In the genomic region with DNA sequence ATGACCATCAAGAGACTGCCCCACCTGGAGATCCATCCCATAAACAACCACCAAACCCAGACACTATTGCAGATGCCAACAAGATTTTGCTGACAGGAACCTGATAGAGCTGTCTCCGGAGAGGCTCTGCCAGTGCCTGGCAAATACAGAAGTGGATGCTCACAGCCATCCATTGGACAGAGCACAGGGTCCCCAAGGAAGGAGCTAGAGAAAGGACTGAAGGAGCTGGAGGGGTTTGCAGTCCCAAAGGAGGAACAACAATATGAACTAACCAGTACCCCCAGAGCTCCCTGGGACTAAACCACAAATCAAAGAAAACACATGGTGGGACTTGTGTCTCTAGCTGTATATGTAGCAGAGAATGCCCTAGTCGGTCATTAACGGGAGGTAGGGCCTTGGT, we compare ENCODE assay signal across 7 mouse cellular contexts. TPM values are rescaled to one million over a fixed set of nuclear protein-coding genes. Genes with fewer than 3 reads are reported as not detected.
A peak's percentile ranks its signal among the peaks of the same experiment; 100 is the strongest.
DNase-seq lines count a peak whose midpoint lies in the region; ATAC-seq and TF ChIP-seq lines count a peak whose summit lies in the region.
"Not testable (repeated sequence)": the region's sequence is repeated elsewhere in the genome, so short reads cannot be mapped to it uniquely, and the experiment has no call there.

No protein-coding gene starts in this region.

- H3K4me1 ChIP-seq in embryonic facial prominence, embryonic 13.5 days: peaks cover 14% of the 10 kb centered on the region
- not testable (repeated sequence) for H3K4me1 ChIP-seq in forebrain, postnatal 0 days (ENCODE audit: insufficient read depth); kidney, embryonic 14.5 days (ENCODE audit: control insufficient read depth, insufficient read depth, low read length); neural tube, embryonic 13.5 days (replicated peaks)
- peaks cover 14% of the 10 kb centered on the region for H3K4me1 ChIP-seq in hindbrain, embryonic 10.5 days (replicated peaks)
- H3K4me1 ChIP-seq in liver, embryonic 13.5 days (replicated peaks): peaks cover 61% of the 10 kb centered on the region
- peaks cover 15% of the 10 kb centered on the region for H3K4me1 ChIP-seq in midbrain, embryonic 10.5 days

- not testable (repeated sequence) for H3K9me3 ChIP-seq in embryonic facial prominence, embryonic 13.5 days; forebrain, postnatal 0 days (ENCODE audit: low read length); hindbrain, embryonic 10.5 days; kidney, embryonic 14.5 days (ENCODE audit: control insufficient read depth, low read length); liver, embryonic 13.5 days (replicated peaks); midbrain, embryonic 10.5 days (replicated peaks); neural tube, embryonic 13.5 days

- H3K4me3 ChIP-seq in embryonic facial prominence, embryonic 13.5 days: peak overlapping the region; percentile 92
- H3K4me3 ChIP-seq in forebrain, postnatal 0 days (ENCODE audit: low read depth, low read length); kidney, embryonic 14.5 days (ENCODE audit: low read length): not testable (repeated sequence)
- peak overlapping the region; percentile 98 for H3K4me3 ChIP-seq in hindbrain, embryonic 10.5 days
- peak overlapping the region; percentile 91 for H3K4me3 ChIP-seq in liver, embryonic 13.5 days (replicated peaks)
- H3K4me3 ChIP-seq in midbrain, embryonic 10.5 days: peak overlapping the region; percentile 94
- H3K4me3 ChIP-seq in neural tube, embryonic 13.5 days: peak overlapping the region; percentile 91

- peak overlapping the region; percentile 64 for H3K4me2 ChIP-seq in embryonic facial prominence, embryonic 13.5 days
- peak overlapping the region; percentile 48 for H3K4me2 ChIP-seq in forebrain, postnatal 0 days (ENCODE audit: low read depth)
- H3K4me2 ChIP-seq in kidney, embryonic 14.5 days (replicated peaks; ENCODE audit: low read depth, low read length): peak overlapping the region; percentile 68; the same call in 1 of the 2 replicates
- H3K4me2 ChIP-seq in liver, embryonic 13.5 days: peak overlapping the region; percentile 79
- H3K4me2 ChIP-seq in neural tube, embryonic 13.5 days: peak overlapping the region; percentile 65

- H3K36me3 ChIP-seq in embryonic facial prominence, embryonic 13.5 days; forebrain, postnatal 0 days (ENCODE audit: insufficient read depth); kidney, embryonic 14.5 days (ENCODE audit: control insufficient read depth, insufficient read depth, low read length); neural tube, embryonic 13.5 days: not testable (repeated sequence)
- peaks cover 28% of the 10 kb centered on the region for H3K36me3 ChIP-seq in hindbrain, embryonic 10.5 days
- H3K36me3 ChIP-seq in liver, embryonic 13.5 days: peaks cover 10% of the 10 kb centered on the region
- H3K36me3 ChIP-seq in midbrain, embryonic 10.5 days: peaks cover 26% of the 10 kb centered on the region

- H3K27me3 ChIP-seq in embryonic facial prominence, embryonic 13.5 days; forebrain, postnatal 0 days (ENCODE audit: insufficient read depth, low read length); hindbrain, embryonic 10.5 days (ENCODE audit: insufficient read depth, poor library complexity, severe bottlenecking); kidney, embryonic 14.5 days (ENCODE audit: control insufficient read depth, insufficient read depth, low read length); liver, embryonic 13.5 days; midbrain, embryonic 10.5 days (ENCODE audit: low read depth, poor library complexity, severe bottlenecking); neural tube, embryonic 13.5 days: not testable (repeated sequence)

- not testable (repeated sequence) for TF ChIP-seq CTCF in forebrain, postnatal 0 days (IDR thresholded peaks at IDR 0.05; ENCODE audit: low read depth)

- WGBS in embryonic facial prominence, embryonic 13.5 days: 93% methylated on average over 3 of the region's 3 CpGs
- WGBS in forebrain, postnatal 0 days: 93% methylated on average over 3 of the region's 3 CpGs
- WGBS in hindbrain, embryonic 10.5 days: 95% methylated on average over 3 of the region's 3 CpGs
- 92% methylated on average over 3 of the region's 3 CpGs for WGBS in kidney, embryonic 14.5 days
- 43% methylated on average over 3 of the region's 3 CpGs for WGBS in liver, embryonic 13.5 days (ENCODE audit: insufficient replicate concordance)
- 97% methylated on average over 3 of the region's 3 CpGs for WGBS in midbrain, embryonic 10.5 days
- WGBS in neural tube, embryonic 13.5 days: 91% methylated on average over 3 of the region's 3 CpGs

- H3K9ac ChIP-seq in embryonic facial prominence, embryonic 13.5 days; forebrain, postnatal 0 days; kidney, embryonic 14.5 days (ENCODE audit: low read depth, low read length); neural tube, embryonic 13.5 days: not testable (repeated sequence)
- H3K9ac ChIP-seq in liver, embryonic 13.5 days: peak overlapping the region; percentile 95

- not testable (repeated sequence) for ATAC-seq in embryonic facial prominence, embryonic 13.5 days (ENCODE audit: insufficient number of reproducible peaks, insufficient read depth, low FRiP score, low TSS enrichment, low read depth); forebrain, postnatal 0 days; kidney, embryonic 14.5 days (ENCODE audit: low FRiP score, low TSS enrichment); liver, embryonic 13.5 days (ENCODE audit: low read depth); neural tube, embryonic 13.5 days (ENCODE audit: low read depth)

- not testable (repeated sequence) for DNase-seq in forebrain, postnatal 0 days; hindbrain, embryonic 10.5 days (ENCODE audit: low spot score); liver, embryonic 13.5 days; midbrain, embryonic 10.5 days (ENCODE audit: low spot score)

- H3K27ac ChIP-seq in embryonic facial prominence, embryonic 13.5 days; forebrain, postnatal 0 days (ENCODE audit: low read depth, low read length); hindbrain, embryonic 10.5 days; kidney, embryonic 14.5 days (ENCODE audit: low read depth, low read length); midbrain, embryonic 10.5 days (replicated peaks); neural tube, embryonic 13.5 days (replicated peaks): not testable (repeated sequence)
- 0 out of 2 replicates have a peak overlapping the region, but pooled peaks have one; percentile 41 for H3K27ac ChIP-seq in liver, embryonic 13.5 days

RNA-seq across cellular contexts. Expression of a gene that starts 6.6 kb away (rescaled TPM):
- polyA plus RNA-seq in embryonic facial prominence, embryonic 13.5 days (2015; fragmentation: Nextera tagmentation; extraction: Ambion mirVana): 41.9 and 46.5 TPM in 2 replicates
- total RNA-seq in forebrain, postnatal 0 days (2014; rRNA removed): 60.4 and 74.8 TPM in 2 replicates
- polyA plus RNA-seq in forebrain, postnatal 0 days (2015; fragmentation: Nextera tagmentation; extraction: Ambion mirVana): 22.2 and 27.4 TPM in 2 replicates
- polyA plus RNA-seq in hindbrain, embryonic 10.5 days (2016; fragmentation: Nextera tagmentation; extraction: Ambion mirVana): 31.9 and 36.3 TPM in 2 replicates
- 36.0 and 57.6 TPM in 2 replicates for polyA plus RNA-seq in kidney, embryonic 14.5 days (2014; fragmentation: Nextera tagmentation; extraction: Ambion mirVana)
- 16.6 and 16.8 TPM in 2 replicates for polyA plus RNA-seq in liver, embryonic 13.5 days (2015; fragmentation: Nextera tagmentation; extraction: Ambion mirVana)
- 34.6 and 37.7 TPM in 2 replicates for polyA plus RNA-seq in midbrain, embryonic 10.5 days (2016; fragmentation: Nextera tagmentation; extraction: Ambion mirVana)
- 30.0 and 33.6 TPM in 2 replicates for polyA plus RNA-seq in neural tube, embryonic 13.5 days (2015; fragmentation: Nextera tagmentation; extraction: Ambion mirVana)

RNA-seq across cellular contexts. Expression of a gene that starts 21.7 kb away (rescaled TPM):
- polyA plus RNA-seq in embryonic facial prominence, embryonic 13.5 days (2015; fragmentation: Nextera tagmentation; extraction: Ambion mirVana): 7.4 and 7.9 TPM in 2 replicates
- 17.1 and 18.3 TPM in 2 replicates for total RNA-seq in forebrain, postnatal 0 days (2014; rRNA removed)
- polyA plus RNA-seq in forebrain, postnatal 0 days (2015; fragmentation: Nextera tagmentation; extraction: Ambion mirVana): 5.7 and 7.2 TPM in 2 replicates
- 16.8 and 20.8 TPM in 2 replicates for polyA plus RNA-seq in hindbrain, embryonic 10.5 days (2016; fragmentation: Nextera tagmentation; extraction: Ambion mirVana)
- 6.3 and 9.1 TPM in 2 replicates for polyA plus RNA-seq in kidney, embryonic 14.5 days (2014; fragmentation: Nextera tagmentation; extraction: Ambion mirVana)
- polyA plus RNA-seq in liver, embryonic 13.5 days (2015; fragmentation: Nextera tagmentation; extraction: Ambion mirVana): 0.82 and 1.2 TPM in 2 replicates
- polyA plus RNA-seq in midbrain, embryonic 10.5 days (2016; fragmentation: Nextera tagmentation; extraction: Ambion mirVana): 14.1 and 18.2 TPM in 2 replicates
- polyA plus RNA-seq in neural tube, embryonic 13.5 days (2015; fragmentation: Nextera tagmentation; extraction: Ambion mirVana): 13.9 and 14.0 TPM in 2 replicates
